In the genomic region with DNA sequence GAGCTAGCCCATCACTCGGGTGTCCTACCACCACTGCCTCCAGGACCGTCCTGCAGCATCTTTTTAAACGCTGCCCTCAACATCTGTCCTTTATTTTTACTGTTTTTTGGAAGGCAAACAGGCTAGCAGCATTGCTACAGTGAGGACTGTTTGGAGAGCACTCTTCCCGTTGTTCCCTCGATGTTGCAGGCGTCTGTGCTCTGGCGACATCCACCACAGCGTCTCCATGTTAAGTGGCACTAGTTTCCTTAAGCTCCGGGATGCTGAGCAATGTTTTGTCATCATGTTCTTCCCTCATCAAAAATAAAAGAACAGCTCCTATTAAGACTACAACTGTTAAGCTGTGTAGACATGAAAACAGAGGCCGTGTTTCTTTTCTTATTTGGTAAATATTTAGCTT, we compare ENCODE assay signal across 22 mouse cellular contexts. TPM values are rescaled to one million over a fixed set of nuclear protein-coding genes. Genes with fewer than 3 reads are reported as not detected.
"Had no signal": no experiment of that assay in that cellular context is flagged by ENCODE, and none has a peak within 500 bp of the region (broad histone marks: within the 10 kb centered on the region; RNA-seq: fewer than 3 reads in every experiment).

No protein-coding gene starts in this region.

- H3K9ac ChIP-seq: lung, embryonic 14.5 days; midbrain, embryonic 12.5 days; neural tube, embryonic 13.5 days; neural tube, embryonic 15.5 days; stomach, embryonic 15.5 days had no signal

- H3K27ac ChIP-seq: midbrain, embryonic 10.5 days; midbrain, embryonic 12.5 days; neural tube, embryonic 13.5 days; neural tube, embryonic 15.5 days; stomach, embryonic 15.5 days; stomach, postnatal 0 days had no signal

- H3K27me3 ChIP-seq: midbrain, embryonic 12.5 days; neural tube, embryonic 13.5 days; neural tube, embryonic 15.5 days; stomach, embryonic 15.5 days had no signal

- H3K9me3 ChIP-seq: midbrain, embryonic 10.5 days; midbrain, embryonic 12.5 days; neural tube, embryonic 13.5 days; neural tube, embryonic 15.5 days; stomach, embryonic 15.5 days had no signal

- H3K4me3 ChIP-seq: midbrain, embryonic 10.5 days; midbrain, embryonic 12.5 days; myocyte; neural tube, embryonic 13.5 days; neural tube, embryonic 15.5 days; stomach, embryonic 15.5 days had no signal

- H3K4me2 ChIP-seq: lung, embryonic 14.5 days; midbrain, embryonic 12.5 days; neural tube, embryonic 13.5 days; neural tube, embryonic 15.5 days; stomach, embryonic 15.5 days had no signal

- DNase-seq: lung, embryonic 14.5 days; lung, postnatal 10 days; lung, postnatal 4 days; midbrain, embryonic 14.5 days; right cerebral cortex, postnatal 14 days; thymus, adult 2 months; thymus, postnatal 25 days; thymus, postnatal 4 days had no signal

- ATAC-seq: midbrain, embryonic 16.5 days had no signal

- H3K4me1 ChIP-seq: midbrain, embryonic 10.5 days; midbrain, embryonic 12.5 days; neural tube, embryonic 13.5 days; neural tube, embryonic 15.5 days; stomach, embryonic 15.5 days had no signal

RNA-seq across cellular contexts. Expression of a gene that starts 54.3 kb away (rescaled TPM):
- total RNA-seq: megakaryocyte, adult 5-6 weeks; megakaryocyte-erythroid progenitor cell, adult 5-6 weeks had no signal
- polyA plus RNA-seq: lung, embryonic 14.5 days; lung, embryonic 16.5 days; midbrain, embryonic 10.5 days; midbrain, embryonic 12.5 days; midbrain, embryonic 14.5 days; neural tube, embryonic 11.5 days; neural tube, embryonic 13.5 days; spleen, adult 2 months; urinary bladder, adult 2 months had no signal
